Mouse (Mus musculus) G1E (cell line): ENCODE results near the gene Pou6f1.

ENCODE experiments used
- CTCF ChIP-seq: IDR thresholded peaks from 2 replicates; pipeline ENCODE4 v1.5.1; 2012; ENCODE audit warnings: low read depth, low read length, inconsistent platforms, mixed read lengths
- GATA1 ChIP-seq: IDR thresholded peaks from 2 replicates; pipeline ENCODE4 v1.6.1; 2012; ENCODE audit warnings: borderline replicate concordance, low read length, inconsistent platforms, mixed read lengths
- GATA2 ChIP-seq: IDR thresholded peaks from 2 replicates; pipeline ENCODE4 v1.6.1; 2012; ENCODE audit warnings: low read depth, low read length, inconsistent platforms, borderline replicate concordance
- POLR2AphosphoS5 ChIP-seq: IDR thresholded peaks from 2 replicates; pipeline ENCODE4 v1.6.1; 2012; ENCODE audit warnings: low read depth, low read length, inconsistent platforms; ENCODE audit not compliant: insufficient replicate concordance
- TAL1 ChIP-seq: conservative IDR thresholded peaks from 2 replicates; pipeline ENCODE4 v1.6.1; 2012; ENCODE audit warnings: low read depth, low read length, inconsistent platforms, mixed read lengths

GRCm38 (mm10) chr15:100622164-100622563 is 22.4 kb upstream of the Pou6f1 start:
- TF ChIP-seq CTCF: no peak
- TF ChIP-seq TAL1: no peak
- no peak for TF ChIP-seq POLR2AphosphoS5
- TF ChIP-seq GATA1: no peak
- no peak for TF ChIP-seq GATA2
